Comparison of ENCODE assay signal across 16 mouse cellular contexts in the genomic region with DNA sequence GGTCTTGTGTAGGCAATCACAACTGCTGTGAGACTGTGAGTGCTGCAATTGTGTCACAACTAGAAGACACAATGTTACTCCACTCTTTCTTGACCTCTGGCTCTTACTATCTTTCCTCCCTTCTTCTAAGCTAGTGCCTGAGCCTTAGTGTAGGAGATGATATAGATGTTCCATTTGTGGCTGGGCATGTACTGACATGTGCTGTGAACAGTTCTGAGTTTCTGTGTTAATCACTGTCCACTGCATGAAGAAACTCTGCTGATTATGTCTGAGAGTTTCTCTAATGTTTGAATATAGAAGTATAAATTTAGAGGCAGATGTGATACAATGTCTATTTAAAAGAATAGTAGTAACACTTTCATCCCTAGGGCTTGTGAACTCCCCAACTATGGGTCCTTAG.
"Had no signal": no experiment of that assay in that cellular context is flagged by ENCODE, and none has a peak within 500 bp of the region (broad histone marks: within the 10 kb centered on the region; RNA-seq: fewer than 3 reads in every experiment).

No protein-coding gene starts in this region.

- H3K4me2 ChIP-seq: neural tube, embryonic 13.5 days; neural tube, embryonic 15.5 days; stomach, embryonic 15.5 days had no signal

- H3K9ac ChIP-seq: neural tube, embryonic 13.5 days; neural tube, embryonic 15.5 days; stomach, embryonic 15.5 days had no signal

- H3K27me3 ChIP-seq: neural tube, embryonic 13.5 days; neural tube, embryonic 15.5 days; stomach, embryonic 15.5 days had no signal

- H3K9me3 ChIP-seq: neural tube, embryonic 13.5 days; neural tube, embryonic 15.5 days; stomach, embryonic 15.5 days had no signal

- H3K36me3 ChIP-seq: neural tube, embryonic 13.5 days; neural tube, embryonic 15.5 days; stomach, embryonic 15.5 days had no signal

- H3K4me3 ChIP-seq: neural tube, embryonic 13.5 days; neural tube, embryonic 15.5 days; stomach, embryonic 15.5 days had no signal

- H3K27ac ChIP-seq: neural tube, embryonic 13.5 days; neural tube, embryonic 15.5 days; stomach, embryonic 15.5 days; stomach, postnatal 0 days had no signal

- H3K4me1 ChIP-seq: neural tube, embryonic 13.5 days; neural tube, embryonic 15.5 days; stomach, embryonic 15.5 days had no signal

- DNase-seq: retina, postnatal 1 day; right cerebral cortex, adult 18-20 months; right cerebral cortex, postnatal 14 days; right cerebral cortex, postnatal 25 days; right cerebral cortex, postnatal 4 days; spleen, adult 18-20 months; thymus, adult 18-20 months; thymus, adult 2 months; thymus, postnatal 14 days; thymus, postnatal 25 days; thymus, postnatal 36 days; thymus, postnatal 4 days had no signal
